Mouse (Mus musculus) spleen, adult 18-20 months (tissue): Measurements from ENCODE around the gene Cdc20b.

ENCODE experiments used
- DNase-seq, 2 experiments: peaks; one replicate each; pipeline ENCODE4 v3.0.0; 2022; ENCODE audit warnings: mixed read lengths in 2 of 2

Cdc20b gene

GRCm38 (mm10) chr13:113104759-113105158, 69.8 kb downstream of the Cdc20b start:
- no peak for DNase-seq

GRCm38 (mm10) chr13:113118977-113119376, 84.1 kb downstream of the Cdc20b start:
- no peak for DNase-seq

- DNase-seq: no peak
Observed at GRCm38 (mm10) chr13:113120324-113121237, 85.7 kb downstream of the Cdc20b start.

- no peak for DNase-seq
Observed at GRCm38 (mm10) chr13:113121326-113121725, 86.4 kb downstream of the Cdc20b start.

- no peak for DNase-seq
Observed at GRCm38 (mm10) chr13:113129974-113130373, 95.1 kb downstream of the Cdc20b start.

- DNase-seq: no peak
Observed at GRCm38 (mm10) chr13:113139597-113139996, 104.7 kb downstream of the Cdc20b start.
